Mouse (Mus musculus): ENCODE measurements around the gene Hmg20a.

The Hmg20a gene

GRCm38 (mm10) chr9:56527951-56528350 lies 109.5 kb downstream of the Hmg20a start:
- no peak for DNase-seq (ENCODE audit: low spot score)

DNA sequence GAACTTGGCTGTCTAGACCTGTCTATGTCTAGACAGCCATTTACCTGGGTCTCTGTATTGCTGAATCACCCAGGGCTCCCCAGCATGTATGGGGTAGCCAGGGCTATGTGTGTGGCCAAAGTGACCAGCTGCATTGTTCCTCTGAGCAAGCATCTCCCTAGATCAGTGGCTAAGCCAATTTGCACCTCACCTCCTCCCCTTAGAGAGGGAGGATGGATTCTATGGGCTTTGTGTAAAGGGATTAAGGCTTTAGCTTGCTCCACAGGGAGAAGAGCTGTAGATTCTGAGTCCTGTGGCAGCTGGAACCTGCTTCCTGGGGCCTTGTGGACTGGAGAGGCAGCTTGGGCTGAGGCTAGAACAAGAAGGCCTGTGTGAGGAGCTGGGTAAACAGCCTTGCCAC lies 113.6 kb downstream of the Hmg20a start:
- no peak for DNase-seq (ENCODE audit: low spot score)

GRCm38 (mm10) chr9:56533916-56534315 lies 115.5 kb downstream of the Hmg20a start:
- no peak for DNase-seq (ENCODE audit: low spot score)

- no peak for DNase-seq (ENCODE audit: low spot score)
These were observed 116.3 kb downstream of the Hmg20a start for GRCm38 (mm10) chr9:56534727-56535126.

GRCm38 (mm10) chr9:56535361-56535760 lies 117.0 kb downstream of the Hmg20a start:
- no peak for DNase-seq (ENCODE audit: low spot score)

DNA sequence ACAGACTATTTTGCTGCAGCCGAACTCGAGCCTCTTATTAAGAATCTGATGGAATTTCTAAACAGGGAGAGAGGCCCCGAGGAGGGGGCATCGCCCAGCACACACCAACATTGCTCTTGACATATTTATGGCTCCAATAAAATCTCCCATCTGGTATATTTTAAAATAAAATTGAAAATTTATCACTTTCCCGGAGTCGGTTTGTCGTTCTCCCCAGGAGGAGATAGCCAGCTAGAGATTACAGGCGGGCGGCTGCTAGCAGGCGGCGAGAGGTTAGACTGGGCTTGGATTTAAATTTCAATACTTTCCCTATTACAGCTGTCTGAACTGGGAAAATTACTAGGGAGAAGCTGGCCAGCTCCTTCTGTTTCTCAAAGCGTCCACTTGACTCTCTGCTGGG lies 121.6 kb downstream of the Hmg20a start:
- no peak for DNase-seq (ENCODE audit: low spot score)

- DNase-seq (ENCODE audit: low spot score): no peak
These were observed 126.5 kb downstream of the Hmg20a start for GRCm38 (mm10) chr9:56544687-56545475.

Data from layer of hippocampus, adult 11-12 months (tissue).